ENCODE assay signal across 8 mouse cellular contexts in genomic region chr1:38601802-38602508, GRCm38 (mm10).
A peak's percentile ranks its signal among the peaks of the same experiment; 100 is the strongest.
DNase-seq lines count a peak whose midpoint lies in the region; ATAC-seq lines count a peak whose summit lies in the region.
"Had no signal": no experiment of that assay in that cellular context is flagged by ENCODE, and none has a peak within 500 bp of the region (broad histone marks: within the 10 kb centered on the region; RNA-seq: fewer than 3 reads in every experiment).

No protein-coding gene starts in this region.

- H3K27me3 ChIP-seq in kidney, embryonic 14.5 days (ENCODE audit: control insufficient read depth, insufficient read depth, low read length) = no peaks in the 10 kb centered on the region

- H3K27ac ChIP-seq in kidney, embryonic 14.5 days (ENCODE audit: low read depth, low read length) = no peak overlapping the region; the same call in 1 of the 2 replicates
- H3K27ac ChIP-seq: hindbrain, embryonic 10.5 days had no signal

- 71% methylated on average over 11 of the region's 11 CpGs for WGBS in kidney, embryonic 14.5 days

- H3K4me2 ChIP-seq in kidney, embryonic 14.5 days (replicated peaks; ENCODE audit: low read depth, low read length) = no peak overlapping the region

- peaks cover 6% of the 10 kb centered on the region for H3K4me1 ChIP-seq in kidney, embryonic 14.5 days (ENCODE audit: control insufficient read depth, insufficient read depth, low read length)

- H3K36me3 ChIP-seq in kidney, embryonic 14.5 days (ENCODE audit: control insufficient read depth, insufficient read depth, low read length) = no peaks in the 10 kb centered on the region

- no peak for ATAC-seq in kidney, embryonic 14.5 days (ENCODE audit: low FRiP score, low TSS enrichment)

- peak; percentile 14 to 41 for DNase-seq in layer of hippocampus, adult 18-20 months (ENCODE audit: low spot score in 2 of 2)
- DNase-seq in layer of hippocampus, adult 9-11 months = no peak
- peak; percentile 35 for DNase-seq in brain, adult 2 months (ENCODE audit: low read depth, low spot score)
- DNase-seq in heart, adult 9 months (ENCODE audit: low spot score in 2 of 2) = peak; percentile 17 to 25
- peak; percentile 41 for DNase-seq in skeletal muscle tissue, adult 2 months (ENCODE audit: low read depth, low spot score)
- no peak for DNase-seq in cerebellum, adult 18-20 months

- no peaks in the 10 kb centered on the region for H3K9me3 ChIP-seq in kidney, embryonic 14.5 days (ENCODE audit: control insufficient read depth, low read length)
- H3K9me3 ChIP-seq: hindbrain, embryonic 10.5 days had no signal

- no peak overlapping the region for H3K9ac ChIP-seq in kidney, embryonic 14.5 days (ENCODE audit: low read depth, low read length)

- no peak overlapping the region for H3K4me3 ChIP-seq in kidney, embryonic 14.5 days (ENCODE audit: low read length)
- H3K4me3 ChIP-seq: hindbrain, embryonic 10.5 days had no signal

Comparison
In these comparisons a context has a peak if more than half of its experiments do, and no peak if none do; other contexts are left out.
1. DNase-seq: peak in layer of hippocampus, adult 18-20 months (2 of 2), brain, adult 2 months (single experiment), heart, adult 9 months (2 of 2) and skeletal muscle tissue, adult 2 months (single experiment); none in layer of hippocampus, adult 9-11 months (single experiment) and cerebellum, adult 18-20 months (0 of 2).